8 mouse cellular contexts compared by ENCODE assay signal in genomic region chr17:28523355-28524008, GRCm38 (mm10). TPM values are rescaled to one million over a fixed set of nuclear protein-coding genes. Genes with fewer than 3 reads are reported as not detected.
DNase-seq lines count a peak whose midpoint lies in the region; ATAC-seq and TF ChIP-seq lines count a peak whose summit lies in the region.

No protein-coding gene starts in this region.

- no peaks in the 10 kb centered on the region for H3K36me3 ChIP-seq in hindbrain, embryonic 14.5 days (replicated peaks; ENCODE audit: control insufficient read depth, insufficient read depth)
- H3K36me3 ChIP-seq in midbrain, postnatal 0 days (ENCODE audit: insufficient read depth, low read length), result no peaks in the 10 kb centered on the region

- H3K4me3 ChIP-seq in layer of hippocampus, adult 2 months, result peak overlapping the region; percentile 84
- peak overlapping the region; percentile 64 for H3K4me3 ChIP-seq in hindbrain, embryonic 14.5 days (replicated peaks; ENCODE audit: low read length)
- H3K4me3 ChIP-seq in midbrain, postnatal 0 days (ENCODE audit: low read depth, low read length), result peak overlapping the region; percentile 49

- peak overlapping the region; percentile 100 for H3K27ac ChIP-seq in layer of hippocampus, adult 2 months
- H3K27ac ChIP-seq in hindbrain, embryonic 14.5 days, result peak overlapping the region; percentile 91
- peak overlapping the region; percentile 88 for H3K27ac ChIP-seq in midbrain, postnatal 0 days (ENCODE audit: low read depth, low read length)

- H3K9ac ChIP-seq in hindbrain, embryonic 14.5 days, result peak overlapping the region; percentile 89
- peak overlapping the region; percentile 72 for H3K9ac ChIP-seq in midbrain, postnatal 0 days (replicated peaks; ENCODE audit: low read length, poor library complexity, severe bottlenecking)

- TF ChIP-seq CTCF in layer of hippocampus, adult 2 months (conservative IDR thresholded peaks at IDR 0.05), result no peak
- TF ChIP-seq CTCF in midbrain, postnatal 0 days (IDR thresholded peaks at IDR 0.05), result 0 out of 2 replicates have a peak, but pooled peaks have one; percentile 1

- H3K4me1 ChIP-seq in hindbrain, embryonic 14.5 days (replicated peaks; ENCODE audit: control insufficient read depth, insufficient read depth, low read length), result peaks cover 8% of the 10 kb centered on the region; the same call in 1 of the 2 replicates
- peaks cover 3% of the 10 kb centered on the region; the same call in 1 of the 2 replicates for H3K4me1 ChIP-seq in midbrain, postnatal 0 days (ENCODE audit: insufficient read depth, low read length)

- peak; percentile 5 for ATAC-seq in activated CD4-positive, CD25-positive, alpha-beta regulatory T cell, adult 4 months
- ATAC-seq in hindbrain, embryonic 14.5 days (ENCODE audit: low FRiP score), result peak; percentile 10
- no peak for ATAC-seq in midbrain, postnatal 0 days (ENCODE audit: low FRiP score)

- H3K27me3 ChIP-seq in hindbrain, embryonic 14.5 days (ENCODE audit: control insufficient read depth, insufficient read depth, low read length), result peaks cover 16% of the 10 kb centered on the region; the same call in 1 of the 2 replicates
- no peaks in the 10 kb centered on the region for H3K27me3 ChIP-seq in midbrain, postnatal 0 days (ENCODE audit: insufficient read depth, low read length)

- H3K4me2 ChIP-seq in hindbrain, embryonic 14.5 days (replicated peaks), result peak overlapping the region; percentile 86
- peak overlapping the region; percentile 69 for H3K4me2 ChIP-seq in midbrain, postnatal 0 days (ENCODE audit: low read depth, low read length, poor library complexity, severe bottlenecking)

- 7% methylated on average over 27 of the region's 28 CpGs for WGBS in hindbrain, embryonic 14.5 days
- 6% methylated on average over 27 of the region's 28 CpGs for WGBS in midbrain, postnatal 0 days

- H3K9me3 ChIP-seq in hindbrain, embryonic 14.5 days (ENCODE audit: control insufficient read depth, low read length), result no peaks in the 10 kb centered on the region
- H3K9me3 ChIP-seq in midbrain, postnatal 0 days (ENCODE audit: low read length), result no peaks in the 10 kb centered on the region

- DNase-seq in layer of hippocampus, adult 2 months (ENCODE audit: low spot score in 2 of 2), result no peak
- DNase-seq in layer of hippocampus, postnatal 14 days (ENCODE audit: low spot score in 2 of 2), result no peak
- peak; percentile 49 for DNase-seq in hindbrain, embryonic 14.5 days (ENCODE audit: low spot score)
- DNase-seq in midbrain, postnatal 0 days (ENCODE audit: low spot score), result peak; percentile 25
- DNase-seq in natural killer cell, adult 2 months (ENCODE audit: low spot score in 2 of 2), result no peak
- DNase-seq in layer of hippocampus, adult 18-20 months (ENCODE audit: low spot score in 2 of 2), result no peak
- no peak for DNase-seq in left cerebral cortex, adult 18-20 months (ENCODE audit: low spot score in 2 of 2)

RNA-seq across cellular contexts. Expression of gene Fkbp5, which starts 6.2 kb away (rescaled TPM):
- total RNA-seq in layer of hippocampus, adult 2 months (2021), result 10 to 100 TPM; 80.8 to 90.5 TPM
- total RNA-seq in layer of hippocampus, postnatal 14 days (2021), result 10 to 100 TPM; 65.4 to 78.1 TPM
- 10 to 100 TPM; 17.9 to 24.0 TPM for polyA plus RNA-seq in activated CD4-positive, CD25-positive, alpha-beta regulatory T cell, adult 4 months (2017; shearing (Covaris generic))
- 8.2 and 9.8 TPM in 2 replicates for polyA plus RNA-seq in hindbrain, embryonic 14.5 days (2014; fragmentation: Nextera tagmentation; extraction: Ambion mirVana)
- 29.9 and 31.9 TPM in 2 replicates for total RNA-seq in midbrain, postnatal 0 days (2014; rRNA removed)
- 19.9 and 22.5 TPM in 2 replicates for polyA plus RNA-seq in midbrain, postnatal 0 days (2015; fragmentation: Nextera tagmentation; extraction: Ambion mirVana)
- total RNA-seq in layer of hippocampus, adult 18-20 months (2021), result 10 to 100 TPM; 81.9 to 84.3 TPM
- total RNA-seq in left cerebral cortex, adult 18-20 months (2021), result 10 to 100 TPM; 37.8 to 42.8 TPM

RNA-seq across cellular contexts. Expression of gene Armc12, which starts 7.1 kb away (rescaled TPM):
- total RNA-seq in layer of hippocampus, adult 2 months (2021), result not detected
- not detected for total RNA-seq in layer of hippocampus, postnatal 14 days (2021)
- not detected for polyA plus RNA-seq in activated CD4-positive, CD25-positive, alpha-beta regulatory T cell, adult 4 months (2017; shearing (Covaris generic))
- polyA plus RNA-seq in hindbrain, embryonic 14.5 days (2014; fragmentation: Nextera tagmentation; extraction: Ambion mirVana), result not detected in 2 replicates
- total RNA-seq in midbrain, postnatal 0 days (2014; rRNA removed), result not detected in 2 replicates
- not detected in 2 replicates for polyA plus RNA-seq in midbrain, postnatal 0 days (2015; fragmentation: Nextera tagmentation; extraction: Ambion mirVana)
- not detected for total RNA-seq in layer of hippocampus, adult 18-20 months (2021)
- not detected for total RNA-seq in left cerebral cortex, adult 18-20 months (2021)

RNA-seq across cellular contexts. Expression of gene Clpsl2, which starts 25.7 kb away (rescaled TPM):
- total RNA-seq in layer of hippocampus, adult 2 months (2021), result not detected
- not detected for total RNA-seq in layer of hippocampus, postnatal 14 days (2021)
- not detected for polyA plus RNA-seq in activated CD4-positive, CD25-positive, alpha-beta regulatory T cell, adult 4 months (2017; shearing (Covaris generic))
- polyA plus RNA-seq in hindbrain, embryonic 14.5 days (2014; fragmentation: Nextera tagmentation; extraction: Ambion mirVana), result not detected in 2 replicates
- total RNA-seq in midbrain, postnatal 0 days (2014; rRNA removed), result not detected in 2 replicates
- not detected in 2 replicates for polyA plus RNA-seq in midbrain, postnatal 0 days (2015; fragmentation: Nextera tagmentation; extraction: Ambion mirVana)
- total RNA-seq in layer of hippocampus, adult 18-20 months (2021), result not detected
- total RNA-seq in left cerebral cortex, adult 18-20 months (2021), result not detected

RNA-seq across cellular contexts. Expression of gene Clps, which starts 37.1 kb away (rescaled TPM):
- not detected for total RNA-seq in layer of hippocampus, adult 2 months (2021)
- not detected for total RNA-seq in layer of hippocampus, postnatal 14 days (2021)
- not detected for polyA plus RNA-seq in activated CD4-positive, CD25-positive, alpha-beta regulatory T cell, adult 4 months (2017; shearing (Covaris generic))
- polyA plus RNA-seq in hindbrain, embryonic 14.5 days (2014; fragmentation: Nextera tagmentation; extraction: Ambion mirVana), result not detected in 2 replicates
- not detected in 2 replicates for total RNA-seq in midbrain, postnatal 0 days (2014; rRNA removed)
- polyA plus RNA-seq in midbrain, postnatal 0 days (2015; fragmentation: Nextera tagmentation; extraction: Ambion mirVana), result not detected in 2 replicates
- not detected for total RNA-seq in layer of hippocampus, adult 18-20 months (2021)
- total RNA-seq in left cerebral cortex, adult 18-20 months (2021), result not detected

RNA-seq across cellular contexts. Expression of gene Lhfpl5, which starts 52.0 kb away (rescaled TPM):
- total RNA-seq in layer of hippocampus, adult 2 months (2021), result 1 to 10 TPM; 3.7 to 5.4 TPM
- total RNA-seq in layer of hippocampus, postnatal 14 days (2021), result 1 to 10 TPM; 2.7 to 3.4 TPM
- 1 to 10 TPM in 1 of 2 experiments, under 1 TPM in 1; 0.64 to 1.7 TPM for polyA plus RNA-seq in activated CD4-positive, CD25-positive, alpha-beta regulatory T cell, adult 4 months (2017; shearing (Covaris generic))
- 13.5 and 13.7 TPM in 2 replicates for polyA plus RNA-seq in hindbrain, embryonic 14.5 days (2014; fragmentation: Nextera tagmentation; extraction: Ambion mirVana)
- total RNA-seq in midbrain, postnatal 0 days (2014; rRNA removed), result 22.8 and 28.6 TPM in 2 replicates
- polyA plus RNA-seq in midbrain, postnatal 0 days (2015; fragmentation: Nextera tagmentation; extraction: Ambion mirVana), result 21.0 and 25.5 TPM in 2 replicates
- total RNA-seq in layer of hippocampus, adult 18-20 months (2021), result 1 to 10 TPM; 3.8 to 3.9 TPM
- total RNA-seq in left cerebral cortex, adult 18-20 months (2021), result 1 to 10 TPM; 3.6 to 4.1 TPM

Comparison
In these comparisons a context has a peak if more than half of its experiments do, and no peak if none do; other contexts are left out.
1. DNase-seq: peak in hindbrain, embryonic 14.5 days (single experiment) and midbrain, postnatal 0 days (single experiment); none in layer of hippocampus, adult 2 months (0 of 2), layer of hippocampus, postnatal 14 days (0 of 2), natural killer cell, adult 2 months (0 of 2), layer of hippocampus, adult 18-20 months (0 of 2) and left cerebral cortex, adult 18-20 months (0 of 2).
2. Peak in every context shown above with its lines, with median percentiles within 50 percentile points of each other: H3K27ac ChIP-seq and H3K4me3 ChIP-seq.